Mouse (Mus musculus) midbrain, embryonic 16.5 days (tissue): Measurements from ENCODE around the gene Zcchc14. TPM values are rescaled to one million over a fixed set of nuclear protein-coding genes. Genes with fewer than 3 reads are reported as not detected.

ENCODE experiments used
- ATAC-seq: fragments of 200-750 bp; cut with Nextera tagmentation; 2 replicates; pipeline ENCODE4 v1.8.0; 2017; ENCODE audit warnings: moderate TSS enrichment
- H3K27ac ChIP-seq: fragments of 300-500 bp; sonication (generic); 2 replicates; pipeline ENCODE4 v1.5.1; 2014; ENCODE audit warnings: mild to moderate bottlenecking, low read length, mixed read lengths
- H3K27me3 ChIP-seq: fragments of 300-500 bp; sonication (generic); 2 replicates; pipeline ENCODE4 v1.6.1; 2014; ENCODE audit warnings: low read depth, low read length, mixed read lengths; ENCODE audit not compliant: control insufficient read depth, insufficient read depth
- H3K36me3 ChIP-seq: fragments of 300-500 bp; sonication (generic); 2 replicates; pipeline ENCODE4 v1.6.1; 2014; ENCODE audit warnings: mild to moderate bottlenecking, low read length, moderate library complexity, mixed read lengths; ENCODE audit not compliant: control insufficient read depth, insufficient read depth
- H3K4me1 ChIP-seq: fragments of 300-500 bp; sonication (generic); 2 replicates; pipeline ENCODE4 v1.6.1; 2014; ENCODE audit warnings: mild to moderate bottlenecking, low read length, mixed read lengths; ENCODE audit not compliant: control insufficient read depth, insufficient read depth
- H3K4me2 ChIP-seq: fragments of 300-500 bp; sonication (generic); 2 replicates; pipeline ENCODE4 v1.6.1; 2014; ENCODE audit warnings: mild to moderate bottlenecking, low read length, mixed read lengths
- H3K4me3 ChIP-seq: fragments of 300-500 bp; sonication (generic); 2 replicates; pipeline ENCODE4 v1.5.1; 2014; ENCODE audit warnings: low read depth, mild to moderate bottlenecking, low read length, moderate library complexity, mixed read lengths
- H3K9ac ChIP-seq: fragments of 300-500 bp; sonication (generic); 2 replicates; pipeline ENCODE4 v1.6.1; 2014; ENCODE audit warnings: low read depth, low read length, mixed read lengths
- H3K9me3 ChIP-seq: fragments of 300-500 bp; sonication (generic); replicated peaks from 2 replicates; pipeline ENCODE4 v1.6.1; 2014; ENCODE audit warnings: mild to moderate bottlenecking, low read length, mixed read lengths; ENCODE audit not compliant: control insufficient read depth, poor library complexity, severe bottlenecking
- WGBS: fragments of 180-500 bp; shearing (Covaris S2); extraction: QIAGEN DNeasy Blood & Tissue Kit; methylation state at CpG from one replicate; pipeline ENCODE4 v1.1.7; 2014; 5-methylcytosine and 5-hydroxymethylcytosine counted together
- polyA plus RNA-seq: library from polyadenylated mRNA; unstranded; fragments of >200 nt; fragmentation: Nextera tagmentation; extraction: Ambion mirVana; gene quantifications from 2 replicates; pipeline ENCODE4 v1.2.1, GENCODE M21; 2015

Zcchc14 gene
- polyA plus RNA-seq, 1 experiment from 2014 or later, result 23.9 TPM

DNA sequence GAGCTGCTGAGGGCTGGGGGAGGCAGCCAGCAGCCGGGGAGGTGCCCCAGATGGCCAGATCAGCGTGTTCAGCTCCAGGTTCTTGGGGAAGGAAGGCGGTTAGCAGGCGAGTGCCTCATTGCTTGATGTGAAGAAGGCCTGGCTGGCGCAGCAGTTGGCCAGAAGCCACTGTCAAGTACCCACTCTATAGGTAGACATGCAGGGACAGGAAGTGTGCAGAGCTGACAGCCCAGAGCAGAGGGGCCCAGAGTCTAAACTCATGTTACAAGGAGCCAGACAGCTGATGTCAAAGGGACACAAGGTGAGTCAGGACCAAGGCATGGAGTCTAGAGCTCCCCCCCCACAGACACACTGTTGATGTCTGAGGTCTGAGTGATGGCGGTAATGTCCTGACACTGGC, 102.6 kb downstream of the Zcchc14 start:
- H3K9me3 ChIP-seq, result no peaks in the 10 kb centered on the region
- H3K27ac ChIP-seq, result no peak overlapping the region
- H3K4me1 ChIP-seq, result no peaks in the 10 kb centered on the region
- no peak for ATAC-seq
- H3K27me3 ChIP-seq, result no peaks in the 10 kb centered on the region
- no peak overlapping the region for H3K4me2 ChIP-seq
- no peak overlapping the region for H3K9ac ChIP-seq
- H3K4me3 ChIP-seq, result no peak overlapping the region
- H3K36me3 ChIP-seq, result peaks cover 31% of the 10 kb centered on the region
- 90% methylated on average over 6 of the region's 6 CpGs for WGBS

Other genes with a start within 250 kb of the Zcchc14 start
- not detected in 2 replicates for gene 1700018B08Rik, start 108.6 kb downstream of the Zcchc14 start, polyA plus RNA-seq
- 32.0 and 37.6 TPM in 2 replicates for gene Fbxo31, start 74.1 kb downstream of the Zcchc14 start, polyA plus RNA-seq
- gene Map1lc3b, start 62.5 kb downstream of the Zcchc14 start, polyA plus RNA-seq, result 362 and 370 TPM in 2 replicates
- 105 and 106 TPM in 2 replicates for gene Jph3, start 76.7 kb upstream of the Zcchc14 start, polyA plus RNA-seq
- 42.1 and 43.3 TPM in 2 replicates for gene Klhdc4, start 176.7 kb upstream of the Zcchc14 start, polyA plus RNA-seq